Mouse (Mus musculus) limb, embryonic 15.5 days (tissue): ENCODE results near the gene Smim12. TPM values are rescaled to one million over a fixed set of nuclear protein-coding genes. Genes with fewer than 3 reads are reported as not detected.

ENCODE experiments used
- ATAC-seq: fragments of 200-750 bp; cut with Nextera tagmentation; 2 replicates; pipeline ENCODE4 v1.8.0; 2017; ENCODE audit warnings: low read depth, moderate TSS enrichment; ENCODE audit not compliant: insufficient number of reproducible peaks, low FRiP score, low TSS enrichment
- H3K27ac ChIP-seq: fragments of 300-500 bp; sonication (generic); 2 replicates; pipeline ENCODE4 v1.5.1; 2015; ENCODE audit warnings: moderate library complexity, mild to moderate bottlenecking, inconsistent platforms
- H3K27me3 ChIP-seq: fragments of 300-500 bp; sonication (generic); 2 replicates; pipeline ENCODE4 v1.6.1; 2015; ENCODE audit warnings: inconsistent platforms
- H3K36me3 ChIP-seq: fragments of 300-500 bp; sonication (generic); 2 replicates; pipeline ENCODE4 v1.6.1; 2015; ENCODE audit warnings: inconsistent platforms
- H3K4me1 ChIP-seq: fragments of 300-500 bp; sonication (generic); 2 replicates; pipeline ENCODE4 v1.6.1; 2015; ENCODE audit warnings: inconsistent platforms
- H3K4me2 ChIP-seq: fragments of 300-500 bp; sonication (generic); 2 replicates; pipeline ENCODE4 v1.6.1; 2015; ENCODE audit warnings: mild to moderate bottlenecking, inconsistent platforms
- H3K4me3 ChIP-seq: fragments of 300-500 bp; sonication (generic); 2 replicates; pipeline ENCODE4 v1.5.1; 2015; ENCODE audit warnings: mild to moderate bottlenecking, inconsistent platforms
- H3K9ac ChIP-seq: fragments of 300-500 bp; sonication (generic); 2 replicates; pipeline ENCODE4 v1.6.1; 2015; ENCODE audit warnings: inconsistent platforms
- H3K9me3 ChIP-seq: fragments of 300-500 bp; sonication (generic); 2 replicates; pipeline ENCODE4 v1.6.1; 2016; ENCODE audit warnings: inconsistent platforms
- WGBS: fragments of 180-500 bp; shearing (Covaris S2); methylation state at CpG from one replicate; pipeline ENCODE4 v1.1.7; 2015; 5-methylcytosine and 5-hydroxymethylcytosine counted together
- polyA plus RNA-seq: library from polyadenylated mRNA; unstranded; fragments of >200 nt; fragmentation: Nextera tagmentation; extraction: Ambion mirVana; gene quantifications from 2 replicates; pipeline ENCODE4 v1.2.1, GENCODE M21; 2015

The Smim12 gene
- polyA plus RNA-seq, 1 experiment from 2014 or later: 53.1 TPM

- H3K27ac ChIP-seq: no peak overlapping the region
Measured at GRCm38 (mm10) chr4:127216251-127216651, 27.3 kb upstream of the Smim12 start.

GRCm38 (mm10) chr4:127217048-127217447 lies 26.5 kb upstream of the Smim12 start:
- Histone ChIP-seq H3K4me1 (peaks cover 4% of the 10 kb centered on the region), H3K9me3 (no peaks in the 10 kb centered on the region), H3K27ac (no peak overlapping the region), H3K9ac (no peak overlapping the region), H3K4me3 (no peak overlapping the region), H3K4me2 (no peak overlapping the region), H3K36me3 (no peaks in the 10 kb centered on the region), H3K27me3 (peaks cover 43% of the 10 kb centered on the region)
- WGBS: 66% methylated on average over 11 of the region's 11 CpGs
- ATAC-seq: no peak

More at GRCm38 (mm10) chr4:127216251-127216651, 27.3 kb upstream of the Smim12 start:
- no peak for ATAC-seq
- Histone ChIP-seq H3K4me1 (peaks cover 4% of the 10 kb centered on the region), H3K36me3 (no peaks in the 10 kb centered on the region), H3K9me3 (no peaks in the 10 kb centered on the region), H3K4me2 (no peak overlapping the region), H3K27me3 (peaks cover 40% of the 10 kb centered on the region), H3K9ac (no peak overlapping the region), H3K4me3 (no peak overlapping the region)
- 71% methylated on average over 4 of the region's 4 CpGs for WGBS

- no peaks in the 10 kb centered on the region for H3K36me3 ChIP-seq
- H3K4me1 ChIP-seq: no peaks in the 10 kb centered on the region
- H3K4me3 ChIP-seq: no peak overlapping the region
- no peak for ATAC-seq
- no peak overlapping the region for H3K9ac ChIP-seq
- 30% methylated on average over 10 of the region's 10 CpGs for WGBS
- H3K4me2 ChIP-seq: no peak overlapping the region
- H3K27me3 ChIP-seq: peaks cover 63% of the 10 kb centered on the region
- H3K27ac ChIP-seq: no peak overlapping the region
- H3K9me3 ChIP-seq: no peaks in the 10 kb centered on the region
Measured at GRCm38 (mm10) chr4:127223291-127223690, 20.3 kb upstream of the Smim12 start.

DNA sequence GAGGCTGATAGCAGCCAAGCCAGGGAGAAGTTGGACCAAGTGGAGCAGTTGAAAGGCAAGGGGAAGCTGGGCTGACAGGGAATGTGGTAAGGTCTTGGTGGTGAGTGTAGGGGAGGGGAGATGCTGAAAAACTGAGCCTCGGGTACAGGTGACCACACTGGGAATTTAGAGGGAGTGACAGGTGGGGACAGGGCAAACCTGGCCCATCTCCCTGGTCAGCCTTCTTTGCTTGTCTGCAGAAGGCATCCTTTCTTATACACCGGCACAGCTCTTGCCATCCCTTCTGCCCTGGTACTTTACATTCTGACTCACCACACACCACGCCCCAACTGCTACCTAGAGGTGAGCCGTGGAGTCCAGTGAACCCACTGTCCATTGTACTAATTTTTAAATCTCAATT lies 19.8 kb upstream of the Smim12 start:
- Histone ChIP-seq H3K36me3 (no peaks in the 10 kb centered on the region), H3K9me3 (no peaks in the 10 kb centered on the region), H3K27ac (no peak overlapping the region), H3K9ac (no peak overlapping the region), H3K4me3 (no peak overlapping the region), H3K4me2 (no peak overlapping the region), H3K27me3 (peaks cover 68% of the 10 kb centered on the region), H3K4me1 (no peaks in the 10 kb centered on the region)
- ATAC-seq: no peak
- 55% methylated on average over 4 of the region's 4 CpGs for WGBS

GRCm38 (mm10) chr4:127224444-127225100 lies 19.0 kb upstream of the Smim12 start:
- H3K27me3 ChIP-seq: peaks cover 73% of the 10 kb centered on the region
- H3K9ac ChIP-seq: no peak overlapping the region
- 13% methylated on average over 19 of the region's 19 CpGs for WGBS
- no peak overlapping the region for H3K4me3 ChIP-seq
- H3K4me2 ChIP-seq: no peak overlapping the region
- H3K9me3 ChIP-seq: no peaks in the 10 kb centered on the region
- ATAC-seq: no peak
- no peaks in the 10 kb centered on the region for H3K4me1 ChIP-seq
- no peak overlapping the region for H3K27ac ChIP-seq
- no peaks in the 10 kb centered on the region for H3K36me3 ChIP-seq

DNA sequence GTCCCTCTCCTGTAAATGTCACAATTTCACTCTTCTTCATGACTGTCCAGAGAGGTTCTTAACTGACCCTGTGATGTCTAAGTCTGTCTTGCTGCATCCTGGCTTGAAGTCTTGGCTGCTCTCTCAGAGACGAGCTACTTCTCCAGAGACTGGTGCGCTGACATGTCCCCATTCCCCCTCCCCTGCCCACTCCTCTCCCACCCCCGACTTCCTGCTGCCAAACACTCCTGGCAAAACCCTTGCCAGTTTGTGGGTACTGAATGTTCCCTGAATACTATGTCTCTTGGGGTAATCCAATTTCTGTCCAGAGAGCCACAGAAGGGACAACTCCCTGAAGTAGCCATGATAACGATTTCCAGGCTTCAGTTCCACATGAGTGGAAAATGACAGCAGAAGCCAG lies 17.5 kb upstream of the Smim12 start:
- Histone ChIP-seq H3K27ac (no peak overlapping the region), H3K36me3 (no peaks in the 10 kb centered on the region), H3K4me3 (no peak overlapping the region), H3K4me2 (no peak overlapping the region), H3K27me3 (peaks cover 73% of the 10 kb centered on the region), H3K4me1 (no peaks in the 10 kb centered on the region), H3K9me3 (no peaks in the 10 kb centered on the region), H3K9ac (no peak overlapping the region)
- no peak for ATAC-seq
- 53% methylated on average over 4 of the region's 4 CpGs for WGBS

DNA sequence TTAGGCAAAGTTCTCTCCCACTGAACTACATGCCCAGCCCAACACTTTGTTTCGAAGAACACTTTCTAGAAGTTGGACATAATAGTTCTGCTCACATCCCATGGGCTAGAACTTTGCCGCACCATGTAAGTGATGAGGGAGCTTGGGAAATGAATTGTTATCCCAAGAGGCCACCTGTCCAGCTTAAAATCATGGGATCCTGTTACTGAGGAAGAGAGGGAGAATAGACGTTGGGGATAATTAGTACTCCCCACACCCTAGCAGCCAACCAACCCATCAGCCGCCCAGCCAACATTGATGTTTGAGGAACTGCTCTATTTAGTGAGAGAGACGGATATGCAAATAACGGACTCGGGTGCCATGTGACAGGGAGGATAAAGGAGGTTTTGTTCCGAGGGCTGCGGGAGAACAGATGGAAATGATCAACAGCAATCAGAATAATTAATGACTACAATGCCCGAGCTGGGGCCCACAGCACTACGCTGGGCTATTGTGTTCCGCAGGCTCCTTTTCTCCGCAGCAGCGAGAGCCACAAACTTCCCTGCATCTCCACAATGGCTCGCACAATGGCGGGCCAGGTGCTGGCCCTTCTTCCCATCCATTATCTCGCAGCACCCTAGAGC lies 16.4 kb upstream of the Smim12 start:
- no peaks in the 10 kb centered on the region for H3K9me3 ChIP-seq
- no peak overlapping the region for H3K9ac ChIP-seq
- 20% methylated on average over 17 of the region's 17 CpGs for WGBS
- H3K36me3 ChIP-seq: no peaks in the 10 kb centered on the region
- no peak for ATAC-seq
- no peak overlapping the region for H3K27ac ChIP-seq
- H3K4me1 ChIP-seq: no peaks in the 10 kb centered on the region
- peaks cover 69% of the 10 kb centered on the region for H3K27me3 ChIP-seq
- H3K4me3 ChIP-seq: no peak overlapping the region
- no peak overlapping the region for H3K4me2 ChIP-seq

GRCm38 (mm10) chr4:127232028-127232427 lies 11.6 kb upstream of the Smim12 start:
- peaks cover 9% of the 10 kb centered on the region for H3K4me1 ChIP-seq
- no peak overlapping the region for H3K4me3 ChIP-seq
- ATAC-seq: no peak
- no peaks in the 10 kb centered on the region for H3K9me3 ChIP-seq
- H3K9ac ChIP-seq: no peak overlapping the region
- no peak overlapping the region for H3K4me2 ChIP-seq
- H3K36me3 ChIP-seq: no peaks in the 10 kb centered on the region
- no peak overlapping the region for H3K27ac ChIP-seq
- H3K27me3 ChIP-seq: peaks cover 42% of the 10 kb centered on the region
- 32% methylated on average over 6 of the region's 6 CpGs for WGBS

DNA sequence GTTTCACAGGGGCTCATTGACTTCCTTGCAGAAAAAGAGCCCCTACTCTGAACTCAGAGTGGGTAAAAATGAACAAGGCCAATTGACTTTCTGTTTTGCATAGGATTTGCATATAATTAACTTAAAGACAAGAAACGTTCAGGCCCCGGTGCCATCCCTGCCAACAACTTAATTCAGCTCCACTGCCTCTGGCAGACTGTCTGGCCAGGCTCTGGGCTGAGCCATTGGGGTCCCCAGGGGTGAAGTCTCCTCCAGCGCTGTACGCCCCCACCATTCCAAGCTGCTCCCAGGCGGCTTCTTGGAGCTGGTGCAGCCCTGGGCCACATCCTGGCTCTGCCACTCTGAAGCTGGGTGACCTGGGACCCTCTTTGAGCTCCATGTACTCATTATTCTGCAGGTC lies 11.0 kb upstream of the Smim12 start:
- Histone ChIP-seq H3K4me3 (no peak overlapping the region), H3K9me3 (no peaks in the 10 kb centered on the region), H3K27me3 (peaks cover 37% of the 10 kb centered on the region), H3K4me1 (peaks cover 9% of the 10 kb centered on the region), H3K36me3 (no peaks in the 10 kb centered on the region), H3K27ac (no peak overlapping the region), H3K4me2 (no peak overlapping the region), H3K9ac (no peak overlapping the region)
- 69% methylated on average over 5 of the region's 5 CpGs for WGBS
- no peak for ATAC-seq

DNA sequence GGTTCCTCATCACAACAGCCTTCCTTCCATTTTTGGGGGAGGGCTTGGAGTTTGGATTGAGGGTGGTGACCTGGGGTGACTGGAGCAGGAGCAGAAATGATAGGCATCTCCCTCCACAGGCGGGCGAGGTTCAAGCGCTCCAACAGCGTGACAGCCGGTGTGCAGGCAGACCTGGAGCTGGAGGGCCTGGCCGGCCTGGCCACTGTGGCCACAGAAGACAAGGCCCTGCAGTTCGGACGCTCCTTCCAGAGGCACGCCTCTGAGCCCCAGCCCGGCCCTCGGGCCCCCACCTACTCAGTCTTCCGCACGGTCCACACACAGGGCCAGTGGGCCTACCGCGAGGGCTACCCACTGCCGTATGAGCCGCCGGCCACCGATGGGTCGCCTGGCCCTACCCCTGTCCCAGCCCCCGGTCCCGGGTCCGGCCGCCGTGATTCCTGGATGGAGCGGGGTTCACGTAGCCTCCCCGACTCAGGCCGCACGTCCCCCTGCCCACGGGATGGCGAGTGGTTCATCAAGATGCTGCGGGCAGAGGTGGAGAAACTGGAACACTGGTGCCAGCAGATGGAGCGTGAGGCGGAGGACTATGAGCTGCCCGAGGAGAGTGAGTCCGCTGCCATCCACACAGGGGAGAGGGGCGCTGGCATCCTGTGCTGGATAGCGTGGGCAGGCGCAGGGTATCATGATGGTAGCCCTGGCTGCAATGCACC lies 10.0 kb upstream of the Smim12 start:
- Histone ChIP-seq H3K4me2 (no peak overlapping the region), H3K9ac (no peak overlapping the region), H3K36me3 (no peaks in the 10 kb centered on the region), H3K4me3 (no peak overlapping the region), H3K9me3 (no peaks in the 10 kb centered on the region), H3K4me1 (peaks cover 9% of the 10 kb centered on the region), H3K27me3 (peaks cover 29% of the 10 kb centered on the region), H3K27ac (no peak overlapping the region)
- WGBS: 85% methylated on average over 40 of the region's 40 CpGs
- ATAC-seq: no peak

DNA sequence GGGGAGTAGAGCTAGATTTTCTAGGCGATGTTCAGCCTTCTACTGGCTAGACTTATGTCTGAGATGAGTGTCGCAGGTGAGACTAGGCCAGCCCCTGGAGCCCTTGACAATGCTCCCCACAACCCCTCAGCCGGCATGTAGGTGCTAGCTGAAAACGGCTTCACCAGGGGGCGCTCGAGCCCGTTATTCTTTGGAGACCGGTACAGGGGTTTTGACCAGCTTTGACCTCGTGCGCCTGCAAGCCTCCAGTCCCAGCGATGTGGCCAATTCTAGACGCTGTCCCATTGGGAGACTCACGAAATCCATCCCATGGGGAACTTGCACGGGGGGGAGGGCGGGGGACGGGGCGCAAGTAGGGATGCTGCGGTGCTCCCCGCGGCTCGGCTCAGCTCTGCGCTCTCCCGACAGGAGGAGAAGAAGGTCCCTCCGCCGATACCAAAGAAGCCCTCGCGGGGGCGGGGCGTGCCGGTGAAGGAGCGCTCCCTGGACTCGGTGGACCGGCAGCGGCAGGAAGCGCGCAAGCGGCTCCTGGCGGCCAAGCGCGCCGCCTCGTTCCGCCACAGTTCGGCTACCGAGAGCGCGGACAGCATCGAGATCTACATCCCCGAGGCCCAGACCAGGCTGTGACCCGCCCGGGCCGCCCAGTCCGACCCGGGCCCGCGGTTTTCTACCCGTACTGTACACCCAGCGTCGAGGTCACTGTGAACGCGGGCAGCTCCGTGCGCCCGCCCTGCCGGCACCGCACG lies 7.7 kb upstream of the Smim12 start:
- no peak overlapping the region for H3K27ac ChIP-seq
- H3K4me1 ChIP-seq: peaks cover 9% of the 10 kb centered on the region

More for the DNA sequence above, 7.7 kb upstream of the Smim12 start:
- peak; percentile 68; the same call in 1 of the 2 replicates for ATAC-seq
- peak overlapping the region; percentile 56 for H3K4me3 ChIP-seq
- H3K9me3 ChIP-seq: no peaks in the 10 kb centered on the region
- no peaks in the 10 kb centered on the region for H3K36me3 ChIP-seq
- H3K27me3 ChIP-seq: peaks cover 22% of the 10 kb centered on the region
- peak overlapping the region; percentile 99 for H3K4me2 ChIP-seq
- under 1% methylated on average over 65 of the region's 67 CpGs for WGBS
- peak overlapping the region; percentile 48 for H3K9ac ChIP-seq
